Mouse (Mus musculus) adipocyte (in vitro differentiated cells): ENCODE measurements around the gene Pald1.

Experiments used
- DNase-seq: peaks from one replicate; pipeline ENCODE4 v3.0.0-alpha.2; 2016; ENCODE audit warnings: low spot score

The Pald1 gene

DNA sequence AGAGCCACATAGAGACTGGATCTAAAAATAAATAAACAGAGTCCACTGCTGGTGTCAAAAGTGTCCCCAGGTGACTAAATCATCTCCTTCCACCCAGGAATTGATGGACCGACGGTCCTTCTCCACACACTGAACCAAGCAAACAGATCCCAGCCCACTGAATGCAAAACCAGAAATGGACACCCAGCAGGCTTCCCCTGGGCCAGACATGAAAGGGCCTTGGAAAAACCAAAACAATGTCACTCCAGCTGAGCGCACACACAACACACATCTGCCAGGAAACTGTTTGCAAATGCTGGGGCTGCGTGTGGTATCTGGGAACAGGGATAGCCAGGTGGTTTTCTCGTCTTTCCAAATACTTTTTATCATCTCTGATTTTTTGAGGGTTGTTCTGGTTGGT, 13.6 kb downstream of the Pald1 start:
- DNase-seq, result no peak

DNA sequence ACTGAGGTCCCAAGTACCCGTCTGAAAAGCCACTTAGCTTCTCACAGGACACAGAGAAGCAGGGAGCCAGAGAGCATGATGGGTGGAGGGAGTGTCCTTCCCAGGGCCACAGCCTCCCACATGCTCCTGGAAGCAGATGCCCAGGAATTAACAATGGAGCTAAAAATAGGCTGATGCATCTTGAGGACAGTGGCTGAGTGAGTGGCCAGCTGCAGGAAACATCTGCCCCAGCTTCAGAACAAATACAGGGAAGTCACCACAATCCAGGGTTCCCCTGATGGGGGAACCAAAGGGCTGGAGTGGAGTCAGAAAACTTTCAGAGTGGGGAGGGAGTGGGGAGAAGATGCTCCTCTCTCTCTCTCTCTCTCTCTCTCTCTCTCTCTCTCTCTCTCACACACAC, 17.4 kb downstream of the Pald1 start:
- DNase-seq, result peak; percentile 57

DNA sequence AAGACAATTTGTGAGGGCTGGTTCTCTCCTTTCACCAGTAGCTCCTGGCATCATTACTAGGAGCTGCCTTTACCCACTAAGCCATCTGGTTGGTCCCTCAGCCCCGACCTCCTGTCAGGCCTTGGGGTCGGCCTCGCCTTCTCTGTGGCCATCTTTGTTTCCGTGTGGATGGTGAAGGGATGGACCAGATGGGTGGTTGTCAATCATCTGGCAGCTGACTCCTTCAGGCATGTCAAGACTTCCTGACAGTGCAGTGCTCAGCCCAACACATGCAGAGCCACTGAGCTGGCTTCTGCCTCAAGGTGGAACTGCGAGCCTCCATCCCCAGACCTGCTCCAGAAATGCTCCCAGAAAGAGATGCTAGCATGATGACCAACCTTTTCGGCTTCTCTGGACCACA, 18.9 kb downstream of the Pald1 start:
- no peak for DNase-seq

DNA sequence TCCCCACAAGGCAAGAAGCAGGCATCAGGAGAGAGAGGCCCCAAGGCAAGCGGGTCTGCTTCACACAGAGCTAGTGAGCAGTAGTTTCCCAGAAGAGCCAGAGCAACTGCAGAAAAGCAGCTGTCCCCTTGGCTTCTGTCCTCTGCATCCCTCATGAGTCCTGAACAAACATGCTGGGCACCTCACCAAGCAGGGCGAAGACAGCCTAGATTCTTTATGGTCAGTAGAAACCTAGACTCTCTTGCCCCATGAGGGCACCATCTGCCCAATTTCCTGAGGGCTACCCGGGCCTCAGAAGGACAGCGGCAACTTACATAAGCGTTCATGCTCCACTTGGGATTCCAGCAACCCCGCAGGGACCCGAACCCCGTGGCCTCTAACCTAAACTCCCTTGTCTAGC, 20.3 kb downstream of the Pald1 start:
- peak; percentile 96 for DNase-seq

DNA sequence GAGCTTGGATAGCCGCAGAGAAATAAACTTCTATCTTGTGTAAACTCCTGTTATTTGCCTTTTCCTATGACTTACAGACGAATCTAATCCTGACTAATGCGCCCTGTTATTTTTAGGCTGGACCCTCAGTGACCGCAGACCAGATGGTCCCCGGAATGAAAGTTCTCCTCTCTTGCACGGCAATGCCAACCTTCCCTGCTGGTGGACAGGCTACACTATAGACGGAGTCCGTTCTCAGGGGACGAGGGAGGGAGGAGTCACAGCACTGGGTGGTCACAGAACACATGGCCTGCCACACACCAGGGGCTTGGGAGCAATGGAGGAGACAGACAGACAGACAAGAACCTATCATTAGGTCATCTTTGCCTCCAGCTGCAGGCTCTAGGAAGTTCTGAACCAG, 20.8 kb downstream of the Pald1 start:
- no peak for DNase-seq

DNA sequence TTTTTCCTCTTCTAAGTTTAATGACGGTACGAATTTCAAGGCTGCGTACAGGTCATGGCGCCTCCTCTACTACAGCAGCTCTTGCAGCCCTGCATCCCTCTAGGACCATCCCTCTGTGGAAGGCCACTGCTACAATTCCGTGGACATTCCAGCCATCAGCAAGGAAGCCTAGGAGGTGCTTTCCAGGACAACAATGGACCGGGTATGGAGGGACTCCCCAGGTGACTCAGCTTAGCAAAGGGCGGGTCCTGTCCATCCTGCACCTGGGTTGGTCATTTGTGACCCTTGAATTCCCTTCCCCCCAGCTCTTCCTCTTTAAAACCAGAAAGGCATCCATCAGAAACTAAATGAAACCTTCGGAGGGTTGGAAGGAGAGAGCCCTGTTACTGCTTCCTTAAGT, 22.7 kb downstream of the Pald1 start:
- DNase-seq, result no peak

DNA sequence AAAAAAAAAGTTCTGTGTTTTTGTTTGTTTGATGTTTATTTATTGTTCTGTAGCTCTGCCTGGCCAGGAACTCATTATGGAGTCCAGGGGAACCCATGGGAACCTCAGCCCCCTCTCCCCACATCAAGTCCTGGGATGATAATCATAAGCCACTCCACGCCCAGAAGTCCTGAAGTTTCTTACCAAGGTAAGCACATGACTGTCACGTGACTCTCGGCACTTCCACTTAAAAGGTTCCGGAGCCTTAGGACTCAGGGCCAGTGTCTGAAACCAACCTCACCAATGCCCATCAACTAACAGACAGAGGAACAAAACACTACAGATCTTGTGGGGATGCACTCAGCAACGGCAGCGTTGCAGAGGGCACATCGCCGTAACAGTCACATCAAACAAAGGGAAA, 23.9 kb downstream of the Pald1 start:
- DNase-seq, result no peak

DNA sequence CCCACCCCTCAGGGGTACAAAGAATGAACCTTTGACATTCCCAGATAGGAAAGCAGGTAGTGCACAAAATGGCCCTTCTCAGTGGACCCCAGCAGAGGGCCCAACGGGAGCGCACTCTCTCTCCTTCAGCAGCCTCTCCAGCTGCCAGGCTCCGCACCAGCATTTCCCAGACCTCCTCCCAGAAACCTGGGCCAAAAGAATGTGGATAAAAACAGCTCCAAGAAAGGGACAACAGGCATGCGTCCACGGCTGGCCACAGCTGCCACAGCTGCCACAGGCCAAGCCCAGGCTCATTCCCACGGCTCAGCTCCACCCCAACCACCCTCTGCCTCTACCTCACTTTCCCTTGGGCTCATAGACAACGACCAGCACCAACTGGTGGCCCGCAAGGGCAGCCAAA, 25.7 kb downstream of the Pald1 start:
- DNase-seq, result peak; percentile 47

DNA sequence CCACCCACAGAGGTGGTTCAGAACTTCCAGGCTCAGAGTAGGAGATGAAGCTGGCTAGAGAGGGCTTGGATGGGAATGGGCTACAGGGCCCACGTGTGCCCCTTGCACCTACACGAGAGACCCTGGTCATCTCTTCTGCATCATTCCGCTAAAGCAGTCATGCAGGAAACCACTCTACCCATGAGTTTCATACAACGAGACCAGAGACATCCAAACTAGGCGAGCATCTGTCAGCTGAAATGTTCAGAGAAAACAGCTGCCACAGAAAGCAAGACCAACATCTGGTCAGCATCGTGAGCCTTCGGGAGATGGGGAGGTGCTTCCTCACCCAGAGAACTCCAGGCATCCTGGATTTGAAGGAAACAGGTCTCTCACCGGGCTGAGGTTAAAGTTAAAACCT, 26.8 kb downstream of the Pald1 start:
- DNase-seq, result no peak

DNA sequence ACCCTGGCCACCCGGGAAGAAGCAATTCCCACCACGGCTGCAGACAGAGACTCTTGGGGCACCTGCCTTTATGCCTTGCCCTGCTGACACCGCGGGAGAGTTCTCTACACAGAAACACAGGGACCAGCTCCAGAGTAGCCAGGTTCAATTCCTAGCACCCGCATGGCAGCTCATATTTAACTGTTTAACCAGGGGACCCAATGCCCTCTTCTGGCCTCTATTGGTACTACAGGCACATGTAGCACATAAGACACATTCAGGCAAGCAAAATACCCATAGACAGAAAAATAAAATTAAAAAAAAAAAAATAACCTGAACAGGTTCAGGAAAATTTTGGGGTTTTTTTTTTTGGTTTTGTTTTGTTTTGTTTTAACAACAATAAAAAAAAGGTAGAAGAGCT, 27.2 kb downstream of the Pald1 start:
- DNase-seq, result no peak

DNA sequence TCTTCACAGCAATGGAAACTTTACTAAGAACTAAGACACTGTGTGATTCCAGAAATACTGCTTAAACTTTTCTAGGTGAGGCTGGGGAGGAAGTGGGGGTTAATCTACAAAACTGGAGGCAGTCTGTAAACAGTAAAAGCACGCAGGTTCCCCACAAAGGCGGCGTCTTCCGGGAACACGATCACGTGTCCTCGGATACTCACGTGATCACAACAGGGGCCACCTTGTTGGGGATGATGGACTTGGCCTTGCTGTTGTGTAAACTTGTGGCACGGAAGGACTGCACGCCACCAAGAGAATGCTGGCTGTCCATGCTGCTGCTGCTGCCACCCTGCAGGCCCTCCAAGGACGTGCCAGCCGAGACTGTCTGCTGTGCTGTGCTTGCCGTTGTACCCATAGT, 27.7 kb downstream of the Pald1 start:
- DNase-seq, result no peak

DNA sequence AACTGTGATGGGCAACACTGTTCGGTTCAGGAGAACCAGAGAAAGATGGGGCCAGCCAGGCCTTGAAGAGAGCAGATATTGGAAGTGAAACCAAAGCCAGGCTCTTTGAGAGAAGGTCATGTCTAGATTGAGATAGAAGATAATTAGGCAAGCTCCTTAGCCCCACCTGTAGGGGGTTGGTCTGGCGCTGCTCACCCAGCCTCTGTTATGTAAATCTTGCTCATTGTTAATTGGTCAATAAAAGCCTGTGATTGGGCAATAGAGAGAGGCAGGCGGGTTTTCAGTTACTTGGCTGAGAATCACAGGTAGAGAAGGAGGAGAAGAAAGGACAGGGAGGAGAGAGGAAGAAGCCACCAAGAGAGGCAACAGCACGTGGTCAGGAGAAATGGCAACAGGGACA, 32.1 kb downstream of the Pald1 start:
- no peak for DNase-seq

DNA sequence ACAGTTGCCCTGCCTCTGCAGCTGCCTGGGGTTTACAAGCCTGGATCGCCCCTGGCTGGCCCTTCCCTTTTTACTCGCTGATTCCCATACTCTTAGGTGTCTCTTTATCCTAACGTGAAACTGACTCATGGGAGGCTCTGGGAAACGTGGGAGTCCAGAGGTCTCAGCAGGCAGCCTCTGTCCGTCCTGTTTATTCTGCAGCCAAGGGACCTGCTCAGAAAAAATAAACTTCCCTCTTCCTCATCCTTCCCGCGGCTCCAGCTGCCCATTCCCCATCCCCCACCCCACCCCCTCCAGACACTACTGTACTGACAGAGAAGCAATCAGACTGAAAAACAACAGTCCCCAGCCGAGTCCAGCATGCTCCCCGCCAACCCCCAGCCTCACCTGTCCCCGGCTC, 37.0 kb downstream of the Pald1 start:
- DNase-seq, result no peak

DNA sequence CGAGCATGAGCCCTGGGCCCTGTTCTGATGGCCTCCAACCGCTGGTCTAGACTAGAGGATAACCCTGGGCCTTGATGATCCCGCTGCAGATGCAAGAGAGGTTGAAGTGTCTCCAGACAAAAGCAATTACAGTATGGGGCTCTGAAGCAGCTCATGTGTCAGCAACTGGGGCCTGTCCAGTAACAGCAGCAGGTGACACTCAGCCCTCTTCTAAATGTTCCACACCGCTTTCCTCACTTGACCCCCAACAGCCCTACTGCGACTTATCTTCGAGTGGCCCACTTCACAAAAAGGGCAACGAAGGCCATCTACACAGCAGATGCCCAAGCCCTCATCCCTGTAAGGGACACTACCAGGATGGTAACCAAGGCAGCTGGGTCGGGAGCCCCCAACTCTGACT, 38.2 kb downstream of the Pald1 start:
- no peak for DNase-seq

DNA sequence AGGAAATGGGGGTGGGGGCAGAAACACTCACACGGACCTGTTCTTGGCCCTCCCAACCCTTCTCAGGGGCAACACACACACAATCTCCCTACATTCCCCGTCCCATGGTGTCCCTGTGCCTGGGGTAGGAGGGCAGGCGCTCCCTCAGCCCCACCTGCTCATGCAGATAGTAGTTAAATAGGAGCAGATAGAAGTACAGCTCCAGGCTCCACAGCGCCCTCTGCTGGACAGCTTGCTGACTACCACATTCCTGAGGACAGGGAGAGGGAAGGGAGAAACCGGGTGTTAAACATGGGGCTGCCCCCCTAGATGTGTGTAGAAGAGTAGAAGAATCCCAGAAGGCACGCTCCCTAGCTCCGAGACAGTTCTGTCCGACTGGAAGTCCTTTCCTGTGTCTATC, 39.4 kb downstream of the Pald1 start:
- DNase-seq, result peak; percentile 60

DNA sequence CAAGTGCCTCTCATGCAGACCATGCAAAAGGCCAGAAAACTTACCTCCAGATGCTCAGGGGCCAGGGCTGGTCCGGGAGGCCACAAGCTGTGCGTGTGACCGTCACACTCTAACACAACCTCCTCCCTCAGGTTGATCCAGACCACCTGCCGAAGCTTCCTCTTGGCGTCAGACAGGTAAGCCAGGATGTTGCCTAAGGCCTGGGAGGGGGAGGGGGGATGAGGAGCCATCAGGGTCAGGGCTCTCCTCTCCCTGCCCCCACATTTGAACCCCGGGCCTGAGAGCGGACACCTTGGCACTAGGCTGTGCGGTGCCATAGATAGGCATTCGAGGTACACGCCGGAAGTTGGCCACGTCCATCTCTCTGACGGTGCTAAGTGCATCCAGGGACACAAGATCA, 40.6 kb downstream of the Pald1 start:
- DNase-seq, result no peak

DNA sequence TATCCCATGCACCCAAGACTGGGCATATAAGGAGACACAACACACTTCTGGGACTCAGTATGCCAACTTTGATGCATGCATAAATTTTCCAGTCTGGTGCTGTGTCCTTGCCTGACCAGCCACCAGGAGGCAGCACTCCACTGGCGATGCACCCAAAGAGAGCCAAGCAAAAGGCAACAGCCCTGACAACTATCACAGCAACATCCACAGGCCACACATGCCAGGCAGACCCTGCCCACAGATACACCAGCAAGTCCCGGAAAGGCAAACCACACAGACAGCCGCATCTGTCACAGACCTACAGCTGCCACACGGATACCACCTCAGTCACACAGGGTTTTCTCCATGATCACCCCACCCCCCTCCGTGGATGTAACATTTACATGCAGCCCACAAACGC, 41.8 kb downstream of the Pald1 start:
- peak; percentile 71 for DNase-seq

DNA sequence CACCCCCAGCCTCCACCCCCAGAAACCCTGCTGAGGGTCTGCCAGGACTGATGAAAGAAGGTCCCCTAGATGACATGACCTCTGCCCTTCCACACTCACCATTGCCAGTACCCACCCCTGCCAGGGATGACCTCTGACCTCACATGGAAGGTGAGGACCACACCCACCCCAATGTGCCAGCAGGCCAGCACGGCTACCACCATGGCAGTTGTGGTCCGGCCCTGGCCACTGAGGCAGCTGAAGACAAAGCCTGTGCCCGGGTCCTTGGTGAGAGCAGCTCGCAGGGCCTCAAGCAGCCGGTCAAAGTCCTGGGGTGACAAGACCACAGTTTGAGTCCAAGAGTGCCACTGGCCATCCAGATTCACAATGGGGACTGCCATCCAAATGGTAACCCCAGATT, 42.3 kb downstream of the Pald1 start:
- DNase-seq, result no peak

DNA sequence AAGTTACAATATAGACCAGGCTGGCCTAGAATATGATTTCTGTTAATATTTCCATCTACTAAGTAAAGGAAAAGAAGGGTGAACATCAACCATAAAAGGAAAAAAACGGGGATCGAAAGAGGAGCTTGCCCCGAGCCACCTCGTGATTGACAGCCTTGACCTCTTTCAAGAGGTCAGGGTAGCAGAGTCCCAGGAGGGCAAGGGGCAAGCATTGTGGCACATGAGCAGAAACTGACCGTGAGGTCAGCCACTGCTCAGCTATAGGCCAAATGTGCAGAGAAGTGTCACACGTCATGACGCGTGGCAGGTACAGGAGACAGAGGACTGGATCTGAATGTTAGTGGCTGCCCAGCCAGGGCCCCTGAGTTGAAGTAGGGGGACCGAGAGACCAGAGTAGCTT, 43.1 kb downstream of the Pald1 start:
- no peak for DNase-seq

DNA sequence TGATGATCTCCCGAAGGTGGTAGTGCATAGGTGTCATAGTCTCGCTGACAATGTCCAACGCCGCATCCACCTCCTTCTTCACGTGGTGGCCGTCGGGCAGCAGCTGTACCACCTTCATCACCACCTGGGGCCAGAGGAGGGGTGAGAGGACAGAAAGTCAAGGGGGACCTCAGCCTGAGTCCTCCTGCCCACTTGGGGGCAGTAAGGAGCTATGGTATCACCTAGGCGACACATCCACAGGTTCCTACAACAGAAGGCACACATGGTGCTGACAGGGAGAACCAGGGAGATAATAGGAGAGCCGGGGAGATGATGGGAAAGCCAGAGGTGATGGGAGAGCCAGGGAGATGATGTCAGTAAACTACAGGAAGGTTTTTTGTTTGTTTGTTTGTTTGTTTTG, 44.1 kb downstream of the Pald1 start:
- DNase-seq, result no peak

DNA sequence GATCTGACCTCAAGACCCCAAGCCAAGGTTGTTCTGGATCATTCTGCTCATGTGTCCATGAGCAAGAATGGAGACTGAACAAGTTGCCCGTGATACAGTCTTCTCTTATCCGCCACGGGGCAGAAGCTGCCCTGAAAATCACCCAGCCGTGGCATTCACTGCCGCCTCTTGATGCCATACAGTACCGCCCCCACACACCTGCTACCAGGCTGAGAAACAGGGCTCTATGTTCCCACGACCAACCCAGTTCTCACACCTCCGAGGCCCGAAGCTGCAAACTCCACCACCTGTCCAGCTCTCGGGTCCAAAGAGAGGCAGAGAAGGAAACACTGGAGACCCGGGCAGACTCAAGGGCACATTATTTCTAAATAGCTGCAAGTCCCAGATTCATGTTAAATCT, 45.7 kb downstream of the Pald1 start:
- no peak for DNase-seq

DNA sequence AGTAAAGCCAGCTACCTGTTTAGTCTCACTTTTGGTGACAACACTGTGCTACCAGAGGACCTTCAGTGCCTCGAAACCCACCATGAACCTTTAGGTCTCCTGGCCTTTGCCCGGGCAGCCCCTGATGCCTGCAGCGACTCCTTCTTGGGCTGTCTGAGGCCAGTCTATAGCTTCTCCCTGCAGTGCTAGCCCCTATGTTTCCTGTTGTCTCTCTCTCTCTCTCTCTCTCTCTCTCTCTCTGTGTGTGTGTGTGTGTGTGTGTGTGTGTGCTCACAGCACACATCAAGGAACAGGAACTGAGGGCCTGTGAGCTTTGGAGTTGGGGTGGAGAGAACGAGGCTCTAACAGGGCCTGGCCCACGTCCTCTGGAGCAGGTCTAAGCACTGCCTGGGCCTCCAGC, 46.7 kb downstream of the Pald1 start:
- DNase-seq, result no peak

DNA sequence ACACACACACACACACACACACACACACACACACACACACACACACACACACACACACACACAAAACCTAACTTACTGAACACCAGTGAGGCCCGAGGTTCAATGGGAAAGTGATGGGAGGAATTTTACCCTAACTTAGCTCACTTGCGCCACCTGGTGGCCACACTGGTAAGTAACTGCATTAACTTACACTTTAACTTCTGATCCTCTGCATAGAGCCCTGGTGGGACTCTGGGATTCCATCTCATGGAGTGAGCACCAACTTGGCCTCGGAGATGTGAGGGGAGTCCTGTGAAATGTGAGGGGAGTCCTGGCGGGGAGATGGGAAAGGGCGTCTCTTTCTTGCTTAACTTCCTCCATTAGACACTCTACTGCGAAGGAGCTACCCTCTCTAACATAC, 47.2 kb downstream of the Pald1 start:
- DNase-seq, result peak; percentile 88

DNA sequence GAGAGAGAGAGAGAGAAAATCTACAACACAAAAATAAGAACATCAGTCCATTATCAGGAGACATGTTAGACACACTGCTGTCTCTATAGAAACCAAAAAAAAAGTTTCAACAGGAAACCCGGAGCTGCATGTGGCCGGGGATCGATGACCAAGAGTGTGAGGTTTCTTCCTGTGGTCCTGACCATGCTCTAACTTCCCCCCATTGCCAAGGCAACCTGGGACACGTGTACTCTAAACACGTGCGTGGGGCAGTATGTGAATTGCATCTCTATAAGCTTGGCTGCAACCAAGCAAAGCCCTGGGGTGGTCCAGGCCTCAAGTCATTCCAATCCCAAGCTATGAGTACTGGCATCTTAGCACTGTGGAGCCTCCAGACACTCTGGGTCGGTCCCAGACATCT, 48.8 kb downstream of the Pald1 start:
- DNase-seq, result no peak

DNA sequence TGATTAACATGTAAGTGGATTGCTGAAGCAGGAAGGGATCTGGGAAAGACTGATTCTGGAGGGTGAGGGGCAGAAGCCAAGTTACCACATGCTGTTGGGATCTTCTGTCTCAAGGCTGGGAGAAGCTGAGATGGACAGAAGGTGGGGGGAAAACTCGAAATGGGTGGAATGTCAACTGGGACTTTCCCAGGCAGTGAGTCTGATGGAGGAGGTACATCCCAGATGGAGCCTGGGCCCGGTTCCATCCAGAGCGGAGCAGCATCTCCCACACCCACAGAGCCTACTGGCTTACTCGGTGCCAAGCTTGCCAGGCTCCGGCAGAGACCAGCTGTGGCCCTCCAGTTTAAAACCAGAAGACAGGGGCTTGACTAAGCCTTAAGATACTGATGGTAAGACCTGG, 52.3 kb downstream of the Pald1 start:
- peak; percentile 89 for DNase-seq
